Mouse (Mus musculus) left cerebral cortex, postnatal 36 days (tissue): ENCODE data around the gene Vps18. TPM values are rescaled to one million over a fixed set of nuclear protein-coding genes. Genes with fewer than 3 reads are reported as not detected.
A peak's percentile ranks its signal among the peaks of the same experiment; 100 is the strongest.

ENCODE experiments used
- DNase-seq, 2 experiments: peaks; one replicate each; pipeline ENCODE4 v3.0.0; 2021 to 2022; ENCODE audit warnings: low spot score in 2 of 2, mixed read lengths in 1 of 2
- intact Hi-C: fragments of 180-260 bp; cut with DNase I; formaldehyde crosslinking; loops from one replicate; pipeline ENCODE4 v1.15.1; 2025
- total RNA-seq, 2 experiments: library from RNA; stranded (reverse); gene quantifications; 2 replicates each; pipeline ENCODE4 v1.2.3; 2021

Vps18 gene
- total RNA-seq, 2 experiments from 2014 or later, result 47.7 to 50.1 TPM

DNA sequence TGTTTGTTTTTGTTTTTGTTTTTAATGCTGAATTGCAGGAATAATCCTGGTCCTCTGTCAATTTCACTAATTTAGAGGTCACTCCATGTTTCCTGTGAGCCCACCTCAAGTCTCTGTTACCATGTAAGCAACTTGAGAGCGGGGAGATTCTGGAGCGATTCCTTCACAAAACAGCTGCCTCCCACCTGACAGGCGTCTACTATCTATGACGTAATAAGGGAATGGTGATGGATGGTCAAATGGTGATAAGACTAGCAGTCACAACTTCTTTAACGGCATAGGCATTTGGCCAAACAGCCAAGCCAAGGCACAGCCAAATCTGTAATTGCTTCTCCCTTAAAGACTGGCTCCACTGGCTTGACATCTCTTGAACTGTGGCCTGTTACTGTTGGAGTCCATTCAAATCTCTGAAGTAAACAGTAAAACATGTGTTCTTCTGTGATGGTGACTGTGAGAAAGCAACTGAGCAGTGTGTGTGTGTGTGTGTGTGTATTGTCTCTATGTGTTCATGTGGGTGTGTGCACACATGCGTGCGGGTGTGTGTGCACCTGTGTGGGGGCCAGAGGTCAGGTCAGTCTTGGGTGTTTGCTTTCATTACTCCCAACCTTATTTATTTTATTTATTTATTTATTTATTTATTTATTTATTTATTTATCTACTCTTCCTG lies 6.5 kb upstream of the Vps18 start:
- intact Hi-C loops, result no loop called here
- no peak for DNase-seq

DNA sequence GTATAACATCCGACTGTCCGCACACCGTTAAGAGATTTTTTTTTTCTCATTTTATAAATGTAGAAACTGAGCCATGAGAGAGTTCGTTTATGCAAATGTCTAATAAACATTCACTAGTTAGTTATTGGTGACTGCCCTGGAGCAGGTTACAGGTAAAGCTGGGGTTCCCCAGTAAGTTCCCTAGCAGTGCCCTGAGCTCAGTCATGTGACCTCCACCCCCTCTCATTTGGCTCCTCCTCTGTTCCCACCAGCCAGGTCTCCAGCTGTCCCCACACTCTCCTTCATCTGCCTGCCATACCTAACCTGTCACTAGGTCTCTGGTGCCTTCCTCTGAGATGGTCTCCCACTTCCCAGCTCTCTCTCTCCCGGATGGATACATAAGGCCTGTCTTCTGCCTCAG lies 1.2 kb upstream of the Vps18 start:
- intact Hi-C loops, result loop anchor here (5.0 kb wide), 2 partner anchors 190 to 250 kb away; partner anchors contain the start of gene Ino80
- no peak for DNase-seq

DNA sequence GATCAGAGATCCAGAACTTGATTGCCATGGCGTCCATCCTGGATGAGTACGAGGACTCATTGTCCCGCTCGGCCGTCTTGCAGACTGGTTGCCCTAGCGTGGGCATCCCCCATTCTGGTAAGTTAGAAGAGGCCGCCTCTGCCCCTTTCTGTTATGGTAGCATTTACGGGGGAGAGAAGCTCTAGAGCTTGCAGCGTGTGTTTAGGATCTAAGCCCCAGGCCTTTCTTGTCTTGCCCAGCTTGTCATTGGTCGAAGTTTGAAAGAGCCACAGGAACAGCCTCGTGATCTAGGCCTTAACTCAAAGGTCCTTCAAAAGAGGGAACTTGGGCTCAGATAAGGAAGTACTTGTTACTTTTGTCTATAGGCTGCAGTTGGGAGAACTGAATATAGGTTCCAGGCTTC lies 475 bp downstream of the Vps18 start:
- DNase-seq, result no peak
- intact Hi-C loops, result loop anchor here (2.0 to 5.0 kb wide), 4 partner anchors 38 to 252 kb away; partner anchors contain the start of genes Dnajc17, Ino80 and Zfyve19

DNA sequence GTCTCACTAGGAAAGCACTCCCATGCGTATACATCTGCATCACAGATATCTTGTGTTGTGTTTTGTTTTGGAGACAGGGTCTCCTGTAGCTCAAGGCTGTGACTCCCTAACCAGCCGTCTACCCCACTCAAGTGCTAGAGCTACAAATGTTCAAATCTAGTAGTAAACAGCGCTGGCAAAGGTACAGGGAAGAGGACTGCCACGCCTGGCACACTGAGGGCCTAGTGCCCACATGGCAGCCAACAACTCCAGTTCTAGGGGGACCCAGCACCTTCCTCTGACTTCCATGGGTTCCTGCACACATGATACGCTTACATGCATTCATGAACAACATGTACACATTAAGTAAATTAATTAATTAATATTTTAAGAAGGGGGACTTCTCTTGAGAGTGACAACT lies 3.7 kb downstream of the Vps18 start:
- intact Hi-C loops, result loop anchor here (10.0 kb wide), 1 partner anchor 223 kb away; no protein-coding TSS in a partner anchor
- DNase-seq, result no peak

DNA sequence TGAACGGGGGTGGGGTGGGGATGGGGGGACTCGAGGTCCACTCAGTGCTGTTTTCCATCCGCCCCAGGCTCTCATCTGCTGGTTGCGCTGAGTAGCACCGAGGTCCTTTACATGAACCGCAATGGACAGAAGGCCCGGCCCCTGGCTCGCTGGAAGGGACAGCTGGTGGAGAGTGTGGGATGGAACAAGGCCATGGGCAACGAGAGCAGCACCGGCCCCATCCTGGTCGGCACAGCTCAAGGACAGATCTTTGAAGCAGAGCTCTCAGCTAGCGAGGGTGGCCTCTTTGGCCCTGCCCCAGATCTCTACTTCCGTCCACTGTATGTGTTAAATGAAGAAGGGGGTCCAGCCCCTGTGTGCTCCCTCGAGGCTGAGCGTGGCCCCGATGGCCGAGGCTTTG lies 4.3 kb downstream of the Vps18 start:
- intact Hi-C loops, result loop anchor here (10.0 kb wide), 1 partner anchor 222 kb away; no protein-coding TSS in a partner anchor
- no peak for DNase-seq

DNA sequence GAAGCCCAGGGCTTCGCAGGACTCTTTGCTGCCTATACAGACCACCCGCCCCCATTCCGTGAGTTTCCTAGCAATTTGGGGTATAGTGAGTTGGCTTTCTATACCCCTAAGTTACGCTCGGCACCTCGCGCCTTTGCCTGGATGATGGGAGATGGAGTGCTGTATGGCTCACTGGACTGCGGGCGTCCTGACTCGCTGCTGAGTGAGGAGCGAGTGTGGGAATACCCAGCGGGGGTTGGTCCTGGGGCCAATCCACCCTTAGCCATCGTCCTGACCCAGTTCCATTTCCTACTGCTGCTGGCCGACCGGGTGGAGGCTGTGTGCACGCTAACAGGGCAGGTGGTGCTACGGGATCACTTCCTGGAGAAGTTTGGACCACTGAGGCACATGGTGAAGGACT lies 4.8 kb downstream of the Vps18 start:
- no peak for DNase-seq
- intact Hi-C loops, result loop anchor here (10.0 kb wide), 1 partner anchor 221 kb away; no protein-coding TSS in a partner anchor

DNA sequence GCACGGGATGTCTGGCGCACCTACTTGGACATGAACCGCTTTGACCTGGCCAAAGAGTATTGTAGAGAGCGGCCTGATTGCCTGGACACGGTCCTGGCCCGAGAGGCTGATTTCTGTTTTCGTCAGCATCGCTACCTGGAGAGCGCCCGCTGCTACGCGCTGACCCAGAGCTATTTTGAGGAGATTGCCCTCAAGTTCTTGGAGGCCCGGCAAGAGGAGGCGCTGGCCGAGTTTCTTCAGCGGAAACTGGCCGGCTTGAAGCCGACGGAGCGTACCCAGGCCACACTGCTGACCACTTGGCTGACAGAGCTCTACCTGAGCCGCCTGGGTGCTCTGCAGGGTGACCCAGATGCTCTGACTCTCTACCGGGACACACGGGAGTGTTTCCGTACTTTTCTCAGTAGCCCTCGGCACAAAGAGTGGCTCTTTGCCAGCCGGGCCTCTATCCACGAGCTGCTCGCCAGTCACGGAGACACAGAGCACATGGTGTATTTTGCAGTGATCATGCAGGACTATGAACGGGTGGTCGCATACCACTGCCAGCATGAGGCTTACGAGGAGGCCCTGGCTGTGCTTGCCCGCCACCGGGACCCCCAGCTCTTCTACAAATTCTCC lies 5.3 kb downstream of the Vps18 start:
- DNase-seq, result no peak
- intact Hi-C loops, result loop anchor here (10.0 kb wide), 1 partner anchor 221 kb away; no protein-coding TSS in a partner anchor

DNA sequence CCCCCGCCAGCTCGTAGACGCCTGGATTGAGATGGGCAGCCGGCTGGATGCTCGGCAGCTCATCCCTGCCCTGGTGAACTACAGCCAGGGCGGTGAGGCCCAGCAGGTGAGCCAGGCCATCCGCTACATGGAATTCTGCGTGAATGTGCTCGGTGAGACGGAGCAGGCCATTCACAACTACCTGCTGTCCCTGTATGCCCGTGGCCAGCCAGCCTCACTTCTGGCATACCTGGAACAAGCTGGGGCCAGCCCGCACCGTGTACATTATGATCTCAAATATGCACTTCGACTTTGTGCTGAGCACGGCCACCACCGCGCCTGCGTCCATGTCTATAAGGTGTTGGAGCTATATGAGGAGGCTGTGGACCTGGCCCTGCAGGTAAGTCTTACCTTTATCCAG lies 5.9 kb downstream of the Vps18 start:
- intact Hi-C loops, result loop anchor here (10.0 kb wide), 1 partner anchor 220 kb away; no protein-coding TSS in a partner anchor

DNA sequence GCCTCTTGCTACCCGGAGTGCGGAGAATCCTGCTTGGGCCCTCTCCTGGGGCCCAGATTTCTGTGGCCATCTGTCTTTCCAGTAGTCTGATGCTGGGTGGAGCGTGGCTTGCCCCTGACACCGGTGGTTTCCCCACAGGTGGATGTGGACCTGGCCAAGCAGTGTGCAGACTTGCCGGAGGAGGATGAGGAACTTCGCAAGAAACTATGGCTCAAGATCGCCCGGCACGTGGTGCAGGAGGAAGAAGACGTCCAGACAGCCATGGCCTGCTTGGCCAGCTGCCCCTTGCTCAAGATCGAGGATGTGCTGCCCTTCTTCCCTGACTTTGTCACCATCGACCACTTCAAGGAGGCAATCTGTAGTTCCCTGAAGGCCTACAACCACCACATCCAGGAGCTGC lies 8.2 kb downstream of the Vps18 start:
- intact Hi-C loops, result loop anchor here (5.0 to 10.0 kb wide), 2 partner anchors 141 to 218 kb away; no protein-coding TSS in a partner anchor
- no peak for DNase-seq

More for the DNA sequence above, 5.9 kb downstream of the Vps18 start:
- no peak for DNase-seq

DNA sequence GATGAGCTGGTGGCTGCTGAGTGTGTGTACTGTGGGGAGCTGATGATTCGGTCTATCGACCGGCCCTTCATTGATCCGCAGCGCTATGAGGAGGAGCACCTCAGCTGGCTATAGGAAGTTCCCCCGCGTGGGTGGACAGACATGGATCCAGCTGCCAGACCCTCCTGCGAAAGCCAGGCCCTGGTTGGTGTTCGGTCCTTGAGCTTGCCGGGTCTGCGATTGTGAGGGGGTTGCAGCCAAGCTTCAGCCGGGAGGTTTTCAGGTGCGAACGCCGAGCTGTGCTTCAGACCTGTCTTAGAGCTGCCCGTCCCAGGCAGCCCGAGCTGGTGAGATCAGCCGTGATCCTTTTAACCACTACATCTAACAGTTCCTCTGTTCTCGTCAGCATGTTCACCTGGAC lies 9.0 kb downstream of the Vps18 start:
- intact Hi-C loops, result loop anchor here (5.0 to 10.0 kb wide), 2 partner anchors 140 to 217 kb away; no protein-coding TSS in a partner anchor
- no peak for DNase-seq

DNA sequence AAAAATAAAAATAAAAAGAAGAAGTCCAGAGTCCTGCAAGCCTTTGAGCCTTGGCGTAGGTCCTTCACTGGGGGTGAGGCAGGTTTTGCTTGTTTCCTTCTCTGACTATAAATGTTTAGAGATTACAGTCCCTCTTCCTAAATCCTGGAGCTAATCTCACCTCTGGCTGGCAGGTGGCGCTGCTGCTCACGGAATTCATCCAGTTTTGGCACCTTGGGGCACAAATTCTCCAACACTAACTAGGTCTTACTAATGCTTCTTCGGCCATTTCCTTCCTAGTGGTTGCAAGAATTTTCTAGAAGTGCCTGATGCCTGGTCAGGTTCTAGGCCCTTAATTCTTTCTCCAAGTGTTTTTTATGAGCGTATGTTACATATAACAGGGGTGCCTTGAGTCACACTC lies 9.8 kb downstream of the Vps18 start:
- DNase-seq, result peak in 1 of 2 experiments; percentile 49
- intact Hi-C loops, result loop anchor here (5.0 to 10.0 kb wide), 2 partner anchors 139 to 216 kb away; no protein-coding TSS in a partner anchor

DNA sequence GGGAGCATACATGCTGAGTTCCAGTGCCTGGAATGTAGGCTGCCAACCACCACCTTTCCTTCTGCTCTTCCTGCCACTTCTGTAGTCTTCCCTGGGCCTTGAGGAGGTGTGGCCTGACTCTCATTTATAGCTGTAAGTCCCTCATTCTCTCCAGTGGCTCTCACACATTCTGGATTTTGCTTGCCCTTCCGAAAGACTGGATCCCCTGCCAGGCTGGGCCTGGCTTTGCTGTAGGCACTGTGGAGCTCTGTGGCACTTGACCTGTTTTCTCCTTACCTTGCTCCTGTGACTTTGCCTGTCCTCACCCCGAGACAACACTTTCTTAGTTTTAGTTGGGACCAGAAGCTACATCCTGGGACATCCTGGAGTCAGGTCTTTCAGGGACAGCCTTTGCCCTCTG lies 10.3 kb downstream of the Vps18 start:
- intact Hi-C loops, result loop anchor here (5.0 to 10.0 kb wide), 2 partner anchors 138 to 216 kb away; no protein-coding TSS in a partner anchor
- DNase-seq, result no peak

DNA sequence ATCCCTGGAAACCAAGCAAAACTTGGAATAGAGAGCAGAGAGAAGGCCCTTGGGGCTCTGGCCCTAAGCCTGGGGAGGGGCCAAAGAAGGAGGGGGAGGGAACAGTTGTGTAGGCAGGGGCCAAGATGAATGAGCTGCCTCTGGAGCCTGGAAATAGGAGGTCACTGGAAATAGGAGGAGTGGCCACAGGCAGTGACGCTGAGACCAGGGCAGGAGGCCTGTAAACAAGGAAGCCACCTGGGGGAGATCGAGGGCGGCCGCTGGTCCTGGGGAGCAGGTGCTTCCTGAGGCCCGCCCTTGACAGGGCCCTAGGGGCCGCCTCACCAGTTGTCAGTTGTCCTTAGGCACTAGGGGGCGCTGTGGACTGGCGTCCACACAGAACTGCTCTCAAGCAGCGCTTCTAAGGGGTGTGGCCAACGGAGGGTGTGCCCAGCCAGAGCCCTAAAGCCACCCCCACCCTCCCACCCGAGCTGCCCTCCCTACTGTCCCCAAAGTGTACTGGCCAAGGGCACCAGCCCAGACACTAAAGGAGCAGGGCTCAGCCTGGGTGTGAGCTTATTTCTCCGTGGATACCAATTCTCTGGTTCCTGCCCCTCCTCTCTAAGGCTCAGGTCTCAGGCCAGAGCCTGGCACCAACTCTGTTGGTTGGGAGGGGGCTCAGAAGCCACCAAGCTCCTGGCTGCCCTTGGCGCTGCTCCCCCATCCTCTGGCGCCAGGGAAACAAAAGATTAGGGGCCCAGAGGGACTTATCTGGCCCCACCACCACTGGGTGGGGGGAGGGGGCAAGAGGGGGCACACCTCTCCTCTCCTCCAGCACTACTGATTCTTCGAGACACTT lies 11.7 kb downstream of the Vps18 start:
- DNase-seq, result no peak
- intact Hi-C loops, result loop anchor here (2.0 to 10.0 kb wide), 4 partner anchors 37 to 215 kb away; no protein-coding TSS in a partner anchor

DNA sequence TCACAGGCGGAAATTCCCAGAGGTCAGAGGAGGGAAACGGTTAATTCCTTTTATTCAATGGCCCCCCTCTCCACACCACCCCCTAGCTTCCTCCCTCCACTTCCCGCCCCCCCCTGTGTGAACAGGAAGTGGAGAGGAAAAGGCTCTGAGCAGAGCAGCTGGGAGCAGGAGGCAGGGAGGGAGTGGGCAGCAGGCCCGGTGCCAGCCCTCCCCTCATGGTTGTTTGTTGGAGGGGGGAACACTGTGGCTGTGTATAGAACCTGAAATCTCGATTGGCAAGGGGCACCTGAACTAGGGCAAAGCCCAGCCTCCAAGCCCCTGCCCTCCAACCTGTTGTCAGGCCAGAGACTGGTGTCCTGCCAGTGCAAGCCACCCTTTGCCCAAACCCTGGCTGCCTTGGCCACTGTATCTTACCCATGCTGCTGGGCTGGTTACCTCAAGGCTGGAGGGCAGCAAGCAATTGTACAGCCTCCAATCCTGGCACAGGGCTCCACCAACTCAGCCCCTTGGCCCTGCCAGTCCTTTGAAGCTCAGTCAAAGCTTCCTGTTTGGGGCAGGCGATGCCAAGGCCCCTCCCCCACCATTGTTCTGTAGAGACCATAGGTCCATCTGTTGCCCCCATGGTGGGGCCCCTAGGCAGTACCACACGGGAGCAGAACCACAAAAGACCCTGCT lies 12.4 kb downstream of the Vps18 start:
- no peak for DNase-seq
- intact Hi-C loops, result loop anchor here (2.0 to 5.0 kb wide), 2 partner anchors 36 to 110 kb away; no protein-coding TSS in a partner anchor

DNA sequence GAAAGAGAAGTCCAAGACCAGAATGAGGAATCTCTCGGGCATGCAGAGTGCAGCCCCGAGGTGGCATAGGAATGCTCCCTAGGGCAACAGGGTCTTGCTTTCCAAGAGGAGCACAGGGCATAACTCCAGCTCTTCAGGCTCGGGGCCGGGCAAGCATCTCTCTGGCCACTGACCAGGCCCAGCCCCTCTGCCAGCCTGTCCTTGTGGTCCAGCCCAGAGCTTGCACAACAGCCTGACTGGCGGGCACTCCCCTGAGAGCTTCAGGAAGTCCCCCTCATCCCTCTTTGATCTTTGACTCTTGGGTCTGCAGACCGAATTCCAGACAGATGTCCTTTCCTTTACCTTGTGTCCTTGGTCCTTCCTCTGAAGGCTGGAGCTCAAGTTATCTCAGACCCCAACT lies 14.3 kb downstream of the Vps18 start:
- DNase-seq, result no peak
- intact Hi-C loops, result loop anchor here (5.0 kb wide), 1 partner anchor 34 kb away; no protein-coding TSS in a partner anchor

DNA sequence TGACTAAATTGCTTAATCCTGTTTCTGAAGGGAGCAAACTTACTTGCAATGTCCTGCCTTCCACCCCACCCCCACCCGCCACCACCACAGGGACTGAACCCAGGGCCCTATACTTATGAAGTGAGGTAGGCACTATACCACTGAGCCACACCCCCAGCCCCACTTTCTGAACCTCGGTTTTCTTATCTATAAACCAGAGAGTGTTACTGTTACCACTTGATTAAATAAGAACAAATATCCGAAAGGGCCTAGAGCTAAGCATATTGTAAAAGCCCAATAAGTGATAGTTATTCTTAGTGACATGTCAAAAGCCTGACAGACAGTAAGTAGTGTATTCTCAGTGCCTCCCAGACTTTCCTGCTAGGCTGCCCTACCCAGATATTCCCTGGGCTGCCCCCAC lies 15.9 kb downstream of the Vps18 start:
- intact Hi-C loops, result loop anchor here (5.0 kb wide), 1 partner anchor 33 kb away; no protein-coding TSS in a partner anchor
- DNase-seq, result no peak

DNA sequence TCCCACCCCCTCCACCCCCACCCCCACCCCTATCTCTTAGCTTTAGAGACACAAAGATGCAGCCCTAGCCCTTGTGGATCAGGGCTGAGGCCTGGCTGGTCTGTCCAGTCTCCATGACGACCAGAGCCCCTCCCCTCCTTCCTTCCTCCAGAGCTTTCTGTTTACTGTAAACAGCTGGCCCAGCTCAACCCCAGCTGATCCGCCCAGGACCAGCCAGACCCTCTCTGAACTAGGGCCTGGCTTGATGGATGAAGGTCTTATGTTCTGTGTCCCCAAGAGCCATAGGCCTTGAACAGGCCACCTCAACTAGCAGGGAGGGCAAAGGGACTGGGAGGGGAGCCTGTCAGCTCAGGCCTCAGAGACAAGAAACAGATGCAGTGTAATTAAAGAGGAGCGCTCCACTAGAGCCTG lies 16.3 kb downstream of the Vps18 start:
- DNase-seq, result no peak
- intact Hi-C loops, result loop anchor here (5.0 kb wide), 1 partner anchor 32 kb away; no protein-coding TSS in a partner anchor

DNA sequence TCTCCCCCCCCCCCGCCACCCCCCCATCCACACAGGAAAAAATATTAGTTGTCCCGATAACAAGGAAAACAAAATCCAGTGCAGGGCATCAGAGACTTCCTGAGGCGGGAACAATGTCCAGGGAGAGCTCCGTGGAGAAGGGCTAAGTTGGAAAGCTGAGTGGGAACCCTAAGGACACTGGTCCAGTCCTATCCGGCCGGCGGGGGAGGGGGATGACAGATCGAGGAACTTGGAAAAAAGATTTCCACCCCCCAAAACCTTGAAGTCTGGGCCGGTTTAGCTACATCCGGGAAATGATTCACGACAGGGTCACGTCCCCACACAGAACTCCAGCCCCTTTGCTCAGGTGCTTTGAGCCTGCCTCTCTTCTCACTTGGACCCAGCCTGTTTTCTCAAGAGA lies 23.0 kb downstream of the Vps18 start:
- no peak for DNase-seq
- intact Hi-C loops, result no loop called here

DNA sequence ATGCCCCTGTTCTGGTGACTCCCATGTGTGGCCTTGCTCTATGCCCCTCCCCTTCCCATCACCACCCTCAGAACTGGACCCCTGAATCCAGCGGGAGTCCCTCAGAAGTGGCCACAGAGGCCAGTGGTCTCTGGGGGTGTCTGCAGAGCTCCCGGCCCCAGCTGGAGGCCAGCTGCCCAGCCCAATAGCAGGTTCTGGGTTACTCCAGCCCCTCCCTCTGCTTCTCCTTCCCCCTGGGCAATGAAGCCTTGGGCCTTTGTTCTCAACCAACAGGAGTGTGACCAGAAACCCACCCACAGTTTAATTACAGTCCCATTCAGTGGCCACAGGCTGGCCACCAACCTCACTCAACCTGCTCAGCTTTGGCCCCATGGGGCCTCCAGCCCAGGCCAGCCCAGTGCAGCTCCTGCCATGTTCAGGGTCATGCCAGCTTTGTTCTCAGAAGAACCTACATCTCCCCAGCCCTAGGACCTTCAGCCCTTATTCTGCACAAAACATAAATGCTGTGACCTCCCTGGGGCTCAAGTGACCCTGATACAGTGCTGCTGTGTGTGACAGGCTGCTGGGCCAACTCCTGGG lies 23.9 kb downstream of the Vps18 start:
- intact Hi-C loops, result no loop called here
- no peak for DNase-seq
